Mouse (Mus musculus) frontal cortex, adult 2 months (tissue): ENCODE results near the gene Gm6902. TPM values are rescaled to one million over a fixed set of nuclear protein-coding genes. Genes with fewer than 3 reads are reported as not detected.
"Not testable (repeated sequence)": the region's sequence is repeated elsewhere in the genome, so short reads cannot be mapped to it uniquely, and the experiment has no call there.

ENCODE experiments used
- DNase-seq, 2 experiments: peaks; one replicate each; pipeline ENCODE4 v3.0.0; 2022; ENCODE audit warnings: low spot score in 1 of 2; ENCODE audit errors: extremely low spot score in 1 of 2
- polyA plus RNA-seq: library from polyadenylated mRNA; depleted of rRNA; stranded (reverse); fragments of >200 nt; gene quantifications from 2 replicates; pipeline ENCODE4 v1.2.3, GENCODE M21; 2012; rRNA removed

Gene Gm6902
- polyA plus RNA-seq: not detected in 2 replicates

- not testable (repeated sequence) for DNase-seq
These were observed at the start of gene Gm6902 for GRCm38 (mm10) chr7:23278800-23279199. Gene Gm6902, minus strand, starts transcription at chr7:23278900.

- DNase-seq: not testable (repeated sequence)
These were observed 22.2 kb upstream of the Gm6902 start, which contains the start of gene Nlrp4e for GRCm38 (mm10) chr7:23300892-23301291. Gene Nlrp4e, plus strand, starts transcription at chr7:23301192.

- not testable (repeated sequence) for DNase-seq
These were observed 27.1 kb downstream of the Gm6902 start, which contains the start of gene Vmn1r166 for GRCm38 (mm10) chr7:23251582-23251981. Gene Vmn1r166, minus strand, starts transcription at chr7:23251682.

Other genes starting within 250 kb of the Gm6902 start
- gene Vmn1r163, start 223.4 kb downstream of the Gm6902 start, polyA plus RNA-seq: not detected in 2 replicates
- not detected in 2 replicates for gene Gm8720, start 211.4 kb downstream of the Gm6902 start, polyA plus RNA-seq
- not detected in 2 replicates for gene Gm10662, start 134.4 kb downstream of the Gm6902 start, polyA plus RNA-seq
- gene Vmn1r165, start 61.6 kb downstream of the Gm6902 start, polyA plus RNA-seq: not detected in 2 replicates
- not detected in 2 replicates for gene Vmn1r166, start 27.2 kb downstream of the Gm6902 start, polyA plus RNA-seq
- gene Nlrp4e, start 22.3 kb upstream of the Gm6902 start, polyA plus RNA-seq: not detected in 2 replicates
- gene Nlrp5, start 107.0 kb upstream of the Gm6902 start, polyA plus RNA-seq: not detected in 2 replicates
- gene Vmn1r167, start 228.3 kb upstream of the Gm6902 start, polyA plus RNA-seq: not detected in 2 replicates